Mouse (Mus musculus) kidney, embryonic 14.5 days (tissue): Measurements from ENCODE around the gene Tac4. TPM values are rescaled to one million over a fixed set of nuclear protein-coding genes. Genes with fewer than 3 reads are reported as not detected.

Experiments used
- ATAC-seq: fragments of 200-750 bp; cut with Nextera tagmentation; 2 replicates; pipeline ENCODE4 v1.8.0; 2017; ENCODE audit warnings: moderate number of reproducible peaks, mild to moderate bottlenecking, moderate TSS enrichment, moderate library complexity; ENCODE audit not compliant: low FRiP score, low TSS enrichment
- H3K27ac ChIP-seq: fragments of 300-500 bp; sonication (generic); 2 replicates; pipeline ENCODE4 v1.5.1; 2014; ENCODE audit warnings: low read depth, mild to moderate bottlenecking, low read length, moderate library complexity, mixed read lengths
- H3K27me3 ChIP-seq: fragments of 300-500 bp; sonication (generic); 2 replicates; pipeline ENCODE4 v1.6.1; 2014; ENCODE audit warnings: mild to moderate bottlenecking, low read length; ENCODE audit not compliant: control insufficient read depth, insufficient read depth
- H3K36me3 ChIP-seq: fragments of 300-500 bp; sonication (generic); 2 replicates; pipeline ENCODE4 v1.6.1; 2014; ENCODE audit warnings: low read length, mixed read lengths; ENCODE audit not compliant: control insufficient read depth, insufficient read depth
- H3K4me1 ChIP-seq: fragments of 300-500 bp; sonication (generic); 2 replicates; pipeline ENCODE4 v1.6.1; 2014; ENCODE audit warnings: low read length, mixed read lengths; ENCODE audit not compliant: control insufficient read depth, insufficient read depth
- H3K4me2 ChIP-seq: fragments of 300-500 bp; sonication (generic); replicated peaks from 2 replicates; pipeline ENCODE4 v1.6.1; 2014; ENCODE audit warnings: low read depth, mild to moderate bottlenecking, low read length
- H3K4me3 ChIP-seq: fragments of 300-500 bp; sonication (generic); 2 replicates; pipeline ENCODE4 v1.5.1; 2014; ENCODE audit warnings: mild to moderate bottlenecking, low read length
- H3K9ac ChIP-seq: fragments of 300-500 bp; sonication (generic); 2 replicates; pipeline ENCODE4 v1.6.1; 2014; ENCODE audit warnings: low read depth, mild to moderate bottlenecking, low read length, moderate library complexity
- H3K9me3 ChIP-seq: fragments of 300-500 bp; sonication (generic); 2 replicates; pipeline ENCODE4 v1.6.1; 2016; ENCODE audit warnings: low read length; ENCODE audit not compliant: control insufficient read depth
- WGBS: fragments of 180-500 bp; shearing (Covaris S2); extraction: QIAGEN DNeasy Blood & Tissue Kit; methylation state at CpG from one replicate; pipeline ENCODE4 v1.1.7; 2014; 5-methylcytosine and 5-hydroxymethylcytosine counted together
- polyA plus RNA-seq: library from polyadenylated mRNA; unstranded; fragments of >200 nt; fragmentation: Nextera tagmentation; extraction: Ambion mirVana; gene quantifications from 2 replicates; pipeline ENCODE4 v1.2.1, GENCODE M21; 2014

Gene Tac4
- polyA plus RNA-seq, 1 experiment from 2014 or later = not detected

- no peak overlapping the region for H3K4me2 ChIP-seq
- ATAC-seq = no peak
- no peak overlapping the region for H3K9ac ChIP-seq
- no peak overlapping the region for H3K4me3 ChIP-seq
- 80% methylated on average over 7 of the region's 7 CpGs for WGBS
- H3K27ac ChIP-seq = no peak overlapping the region
- H3K9me3 ChIP-seq = no peaks in the 10 kb centered on the region
- H3K4me1 ChIP-seq = peaks cover 6% of the 10 kb centered on the region
- no peaks in the 10 kb centered on the region for H3K27me3 ChIP-seq
- no peaks in the 10 kb centered on the region for H3K36me3 ChIP-seq
These were observed 54.1 kb downstream of the Tac4 start for GRCm38 (mm10) chr11:95315215-95315955.

- H3K9me3 ChIP-seq = no peaks in the 10 kb centered on the region
- no peaks in the 10 kb centered on the region for H3K27me3 ChIP-seq
- H3K27ac ChIP-seq = no peak overlapping the region
- no peaks in the 10 kb centered on the region for H3K4me1 ChIP-seq
- ATAC-seq = no peak
- 77% methylated on average over 9 of the region's 9 CpGs for WGBS
- no peak overlapping the region for H3K4me2 ChIP-seq
- no peak overlapping the region for H3K9ac ChIP-seq
- H3K4me3 ChIP-seq = no peak overlapping the region
- no peaks in the 10 kb centered on the region for H3K36me3 ChIP-seq
These were observed 56.8 kb downstream of the Tac4 start for GRCm38 (mm10) chr11:95318116-95318515.

Other genes with a start within 250 kb of the Tac4 start
- 30.0 and 46.5 TPM in 2 replicates for gene Pdk2, start 220.2 kb upstream of the Tac4 start, polyA plus RNA-seq
- 13.9 and 20.9 TPM in 2 replicates for gene Itga3, start 184.7 kb upstream of the Tac4 start, polyA plus RNA-seq
- gene Dlx3, start 141.4 kb upstream of the Tac4 start, polyA plus RNA-seq = 0.71 and 1.2 TPM in 2 replicates
- not detected in 2 replicates for gene Dlx4, start 115.3 kb upstream of the Tac4 start, polyA plus RNA-seq
- gene Kat7, start 48.7 kb downstream of the Tac4 start, polyA plus RNA-seq = 55.5 and 80.1 TPM in 2 replicates
- gene Fam117a, start 75.5 kb downstream of the Tac4 start, polyA plus RNA-seq = 11.9 and 13.0 TPM in 2 replicates
- gene Slc35b1, start 123.2 kb downstream of the Tac4 start, polyA plus RNA-seq = 94.4 and 111 TPM in 2 replicates
- gene Spop, start 152.6 kb downstream of the Tac4 start, polyA plus RNA-seq = 71.4 and 112 TPM in 2 replicates